Mouse (Mus musculus) embryo, embryonic 11 days (tissue): ENCODE data around the gene Cnmd.

ENCODE experiments used
- DNase-seq: peaks from one replicate; pipeline ENCODE4 v3.0.0-alpha.2; 2015

The Cnmd gene

GRCm38 (mm10) chr14:79662001-79662400 lies at the start of gene Cnmd:
Gene Cnmd, minus strand, starts transcription at chr14:79662170.
- DNase-seq = no peak

GRCm38 (mm10) chr14:79711301-79711700 lies 49.3 kb upstream of the Cnmd start:
- no peak for DNase-seq

GRCm38 (mm10) chr14:79703523-79704172 lies 41.7 kb upstream of the Cnmd start:
- DNase-seq = no peak

GRCm38 (mm10) chr14:79701606-79702005 lies 39.6 kb upstream of the Cnmd start:
- no peak for DNase-seq

GRCm38 (mm10) chr14:79701054-79701453 lies 39.1 kb upstream of the Cnmd start:
- DNase-seq = peak; percentile 62

- DNase-seq = no peak
Measured at GRCm38 (mm10) chr14:79699381-79699780, 37.4 kb upstream of the Cnmd start.

- no peak for DNase-seq
Measured at GRCm38 (mm10) chr14:79690068-79690844, 28.3 kb upstream of the Cnmd start.

- no peak for DNase-seq
Measured at GRCm38 (mm10) chr14:79680652-79681051, 18.7 kb upstream of the Cnmd start.

- peak; percentile 66 for DNase-seq
Measured at GRCm38 (mm10) chr14:79677891-79678687, 16.1 kb upstream of the Cnmd start.

GRCm38 (mm10) chr14:79677108-79677753 lies 15.3 kb upstream of the Cnmd start:
- peak; percentile 63 for DNase-seq

- DNase-seq = peak; percentile 62
Measured at GRCm38 (mm10) chr14:79673083-79674013, 11.4 kb upstream of the Cnmd start.

GRCm38 (mm10) chr14:79672567-79672966 lies 10.6 kb upstream of the Cnmd start:
- no peak for DNase-seq

GRCm38 (mm10) chr14:79671008-79671407 lies 9.0 kb upstream of the Cnmd start:
- DNase-seq = no peak

GRCm38 (mm10) chr14:79661005-79661917 lies 709 bp downstream of the Cnmd start:
- peak; percentile 75 for DNase-seq

- no peak for DNase-seq
Measured at GRCm38 (mm10) chr14:79660467-79660866, 1.5 kb downstream of the Cnmd start.

GRCm38 (mm10) chr14:79658748-79659508 lies 3.0 kb downstream of the Cnmd start:
- DNase-seq = no peak

GRCm38 (mm10) chr14:79658286-79658685 lies 3.7 kb downstream of the Cnmd start:
- no peak for DNase-seq

GRCm38 (mm10) chr14:79652654-79653053 lies 9.3 kb downstream of the Cnmd start:
- DNase-seq = no peak

GRCm38 (mm10) chr14:79649680-79650079 lies 12.3 kb downstream of the Cnmd start:
- no peak for DNase-seq

- no peak for DNase-seq
Measured at GRCm38 (mm10) chr14:79645378-79645777, 16.6 kb downstream of the Cnmd start.
